Mouse (Mus musculus) thymus, adult 2 months (tissue): ENCODE results near the gene Ptger4.

Experiments
- CTCF ChIP-seq: fragments of 200-500 bp; IDR thresholded peaks from 2 replicates; pipeline ENCODE4 v1.5.1; 2012; ENCODE audit warnings: mild to moderate bottlenecking, control low read depth, low read length, moderate library complexity, borderline replicate concordance; ENCODE audit not compliant: control insufficient read depth, poor library complexity, insufficient read depth; ENCODE audit errors: extremely low read depth
- POLR2A ChIP-seq: fragments of 200-500 bp; IDR thresholded peaks from 2 replicates; pipeline ENCODE4 v1.6.1; 2012; ENCODE audit warnings: mild to moderate bottlenecking, low read length, control low read depth, moderate library complexity; ENCODE audit not compliant: control insufficient read depth, poor library complexity, insufficient read depth; ENCODE audit errors: extremely low read depth

DNA sequence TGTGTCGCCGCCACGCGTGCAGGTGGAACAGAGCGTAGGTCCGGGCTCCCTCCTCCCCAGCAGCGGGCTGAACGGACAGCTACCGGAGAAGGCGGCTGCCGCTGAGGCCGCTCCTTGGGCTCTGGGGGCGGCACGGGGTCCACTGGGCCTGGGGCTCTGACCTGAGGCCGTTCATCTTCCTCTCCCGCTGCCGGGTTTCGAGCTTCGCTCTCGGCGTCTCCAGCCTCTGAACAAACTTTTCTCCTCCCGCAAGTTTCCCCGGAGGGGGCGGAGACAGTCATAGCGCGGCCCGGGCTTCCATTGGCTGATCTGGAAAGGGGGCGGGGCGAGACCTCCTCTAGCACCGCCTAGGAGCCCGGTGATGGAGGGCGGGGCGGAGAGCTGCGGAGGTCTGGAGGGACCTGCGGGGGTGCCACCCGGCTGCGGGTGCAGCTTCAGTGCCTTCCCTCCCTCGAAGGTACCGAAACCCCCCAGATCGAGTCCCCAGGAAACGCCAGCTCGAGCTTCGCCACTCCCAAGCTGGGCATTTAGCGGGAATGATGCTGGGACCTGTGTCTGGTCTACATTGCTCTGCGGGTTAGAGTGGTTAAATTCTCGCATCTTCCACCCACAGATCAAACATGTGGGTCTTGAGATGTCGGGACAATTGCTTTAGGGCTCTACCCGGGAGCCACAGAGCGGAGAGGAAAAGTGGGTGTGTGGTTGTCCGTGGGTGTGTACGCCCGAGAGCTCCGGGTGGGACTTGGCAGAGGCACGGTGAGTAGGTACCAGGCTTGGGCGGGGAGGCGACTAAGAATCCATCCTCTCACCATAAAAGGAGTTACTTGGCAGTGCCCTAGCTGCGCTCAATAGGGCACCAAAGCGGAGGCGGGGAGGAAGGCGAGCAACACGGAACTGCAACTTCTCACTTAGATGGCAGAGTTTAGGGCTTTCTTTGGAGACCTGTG, at the start of gene Ptger4:
- TF ChIP-seq CTCF (peak; percentile 60), POLR2A (peak; percentile 96)
